Mouse (Mus musculus) E14TG2a.4 (cell line): ENCODE data around the gene Ube2q1.

Experiments
- CTCF ChIP-seq: conservative IDR thresholded peaks from 2 replicates; pipeline ENCODE4 v1.5.1; 2014; ENCODE audit warnings: low read length
- NANOG ChIP-seq: IDR thresholded peaks from 2 replicates; pipeline ENCODE4 v1.6.1; 2014; ENCODE audit warnings: borderline replicate concordance, low read length, mixed read lengths
- POU5F1 ChIP-seq: IDR thresholded peaks from 2 replicates; pipeline ENCODE4 v1.6.1; 2014; ENCODE audit warnings: low read length, borderline replicate concordance

- TF ChIP-seq CTCF: no peak
- TF ChIP-seq NANOG: no peak
- TF ChIP-seq POU5F1: no peak
These were observed 45.2 kb downstream of the Ube2q1 start for GRCm38 (mm10) chr3:89818605-89819004.
